Mouse (Mus musculus): Measurements from ENCODE around the gene Dgki. TPM values are rescaled to one million over a fixed set of nuclear protein-coding genes. Genes with fewer than 3 reads are reported as not detected.

The Dgki gene
- total and polyA plus RNA-seq, 2 experiments from 2014 or later: 4.6 to 26.9 TPM

GRCm38 (mm10) chr6:36806906-36807305 lies 493.1 kb downstream of the Dgki start:
- Histone ChIP-seq H3K4me1 (ENCODE audit: insufficient read depth, low read length) (no peaks in the 10 kb centered on the region), H3K9ac (replicated peaks; ENCODE audit: low read length, poor library complexity, severe bottlenecking) (no peak overlapping the region), H3K4me3 (ENCODE audit: low read depth, low read length) (peak overlapping the region; percentile 15; the same call in 1 of the 2 replicates), H3K36me3 (ENCODE audit: insufficient read depth, low read length) (0 out of 2 replicates have a peak, but pooled peaks cover 4% of the 10 kb centered on the region), H3K27me3 (ENCODE audit: insufficient read depth, low read length) (no peaks in the 10 kb centered on the region), H3K27ac (ENCODE audit: low read depth, low read length) (no peak overlapping the region), H3K4me2 (ENCODE audit: low read depth, low read length, poor library complexity, severe bottlenecking) (peak overlapping the region; percentile 34), H3K9me3 (ENCODE audit: low read length) (no peaks in the 10 kb centered on the region)
- no peak for TF ChIP-seq CTCF (IDR thresholded peaks at IDR 0.05)
- DNase-seq (ENCODE audit: low spot score) (no peak), ATAC-seq (ENCODE audit: low FRiP score) (no peak)
- 68% methylated on average over 6 of the region's 6 CpGs for WGBS

DNA sequence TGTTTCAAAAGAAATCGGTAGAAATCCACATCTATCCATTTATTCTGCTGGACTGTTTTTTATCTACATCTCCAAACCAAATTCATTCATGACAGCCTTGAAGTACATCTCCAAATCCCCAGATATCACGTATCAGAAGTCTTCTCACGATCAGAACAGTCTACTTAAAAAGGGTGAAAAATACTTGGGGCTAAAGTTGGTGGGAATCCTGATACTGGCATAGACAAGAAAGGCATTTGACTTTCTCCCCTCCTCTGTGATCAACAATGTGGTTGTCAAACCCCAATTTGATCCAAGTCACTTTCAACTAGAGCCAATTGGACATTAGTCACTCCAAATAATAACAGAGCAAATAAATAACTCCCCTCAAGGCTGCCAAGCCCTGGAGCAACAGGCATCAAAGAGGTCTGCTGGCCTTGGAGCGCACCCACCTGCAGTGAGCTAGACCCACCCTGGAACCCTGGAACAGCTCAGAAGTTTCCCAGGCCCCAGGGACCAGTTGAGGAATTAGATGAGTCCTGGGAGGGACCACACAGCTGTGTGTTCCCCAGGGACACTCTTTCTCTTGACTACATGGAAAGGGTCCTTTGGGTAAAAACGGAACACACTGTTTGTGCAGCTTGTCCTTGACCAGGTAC lies 499.6 kb downstream of the Dgki start:
- Histone ChIP-seq H3K9me3 (ENCODE audit: low read length) (no peaks in the 10 kb centered on the region), H3K36me3 (ENCODE audit: insufficient read depth, low read length) (no peaks in the 10 kb centered on the region), H3K4me1 (ENCODE audit: insufficient read depth, low read length) (0 out of 2 replicates have a peak, but pooled peaks cover 3% of the 10 kb centered on the region), H3K9ac (replicated peaks; ENCODE audit: low read length, poor library complexity, severe bottlenecking) (no peak overlapping the region), H3K27me3 (ENCODE audit: insufficient read depth, low read length) (no peaks in the 10 kb centered on the region), H3K27ac (ENCODE audit: low read depth, low read length) (peak overlapping the region; percentile 44), H3K4me3 (ENCODE audit: low read depth, low read length) (no peak overlapping the region), H3K4me2 (ENCODE audit: low read depth, low read length, poor library complexity, severe bottlenecking) (no peak overlapping the region)
- no peak for TF ChIP-seq CTCF (IDR thresholded peaks at IDR 0.05)
- ATAC-seq (ENCODE audit: low FRiP score): no peak
- DNase-seq (ENCODE audit: low spot score): peak; percentile 57
- 51% methylated on average over 5 of the region's 5 CpGs for WGBS

DNA sequence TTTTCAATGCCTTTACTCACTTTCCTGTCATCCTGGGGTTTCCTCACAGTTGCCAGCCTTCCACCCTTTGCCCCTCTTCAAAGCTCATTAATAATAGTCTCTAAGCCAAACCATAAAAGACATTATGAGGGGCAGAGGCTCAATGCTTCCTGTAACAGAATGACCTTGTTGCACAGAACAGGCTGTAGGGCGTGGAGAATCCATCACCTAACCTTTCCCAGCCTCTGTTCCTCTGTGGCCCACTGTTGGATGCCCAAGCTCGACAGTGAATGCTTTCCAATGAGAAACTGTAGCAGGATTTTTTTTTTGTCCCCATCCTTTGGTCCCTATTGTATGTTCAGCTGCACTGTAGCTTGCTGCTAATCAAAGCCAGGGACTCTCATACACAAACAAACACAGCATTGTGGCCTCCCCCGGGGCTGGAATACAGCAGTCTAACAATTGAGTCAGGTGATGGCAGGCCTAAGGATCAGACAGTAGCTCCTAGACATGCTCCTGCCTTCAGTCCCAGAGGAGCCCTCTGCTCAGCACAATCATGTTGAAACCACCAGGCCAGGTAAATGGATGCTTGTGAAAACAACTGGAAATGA lies 502.8 kb downstream of the Dgki start:
- Histone ChIP-seq H3K9me3 (ENCODE audit: low read length) (no peaks in the 10 kb centered on the region), H3K4me1 (ENCODE audit: insufficient read depth, low read length) (0 out of 2 replicates have a peak, but pooled peaks cover 3% of the 10 kb centered on the region), H3K9ac (replicated peaks; ENCODE audit: low read length, poor library complexity, severe bottlenecking) (0 out of 2 replicates have a peak overlapping the region, but pooled peaks have one; percentile 29), H3K4me2 (ENCODE audit: low read depth, low read length, poor library complexity, severe bottlenecking) (no peak overlapping the region), H3K4me3 (ENCODE audit: low read depth, low read length) (no peak overlapping the region), H3K27ac (ENCODE audit: low read depth, low read length) (peak overlapping the region; percentile 57), H3K36me3 (ENCODE audit: insufficient read depth, low read length) (no peaks in the 10 kb centered on the region), H3K27me3 (ENCODE audit: insufficient read depth, low read length) (no peaks in the 10 kb centered on the region)
- ATAC-seq (ENCODE audit: low FRiP score) (0 out of 2 replicates have a peak, but pooled peaks have one; percentile 39), DNase-seq (ENCODE audit: low spot score) (peak; percentile 55)
- 27% methylated on average over 3 of the region's 3 CpGs for WGBS
- TF ChIP-seq CTCF (IDR thresholded peaks at IDR 0.05): no peak

Other genes with a start within 250 kb of the Dgki start
- gene Creb3l2, start 142.0 kb upstream of the Dgki start, total RNA-seq (2014; rRNA removed): 3.9 and 4.5 TPM in 2 replicates
- 1.9 and 2.1 TPM in 2 replicates for gene Creb3l2, start 142.0 kb upstream of the Dgki start, polyA plus RNA-seq (2015; fragmentation: Nextera tagmentation; extraction: Ambion mirVana)
- gene Akr1d1, start 230.0 kb upstream of the Dgki start, total RNA-seq (2014; rRNA removed): not detected in 2 replicates
- not detected in 2 replicates for gene Akr1d1, start 230.0 kb upstream of the Dgki start, polyA plus RNA-seq (2015; fragmentation: Nextera tagmentation; extraction: Ambion mirVana)